Mouse (Mus musculus) hematopoietic stem cell, adult 5-6 weeks (primary cell): ENCODE measurements around the gene Zfp846. TPM values are rescaled to one million over a fixed set of nuclear protein-coding genes. Genes with fewer than 3 reads are reported as not detected.
"Not testable (repeated sequence)": the region's sequence is repeated elsewhere in the genome, so short reads cannot be mapped to it uniquely, and the experiment has no call there.

Source experiments
- ATAC-seq, 2 experiments: fragments of 125-278 bp in 1 of 2; replicated peaks in 1 of 2; 2 replicates each; pipeline ENCODE4 v1.8.0; 2016 to 2017; ENCODE audit warnings: inconsistent platforms in 2 of 2, mild to moderate bottlenecking in 2 of 2, moderate number of reproducible peaks in 2 of 2, low read depth in 1 of 2, moderate TSS enrichment in 1 of 2; ENCODE audit not compliant: low FRiP score in 2 of 2, poor library complexity in 2 of 2, severe bottlenecking in 2 of 2, insufficient read depth in 1 of 2, low TSS enrichment in 1 of 2
- total RNA-seq: library from RNA; stranded (forward); fragments of 172-1452, 232-1000 nt; gene quantifications from 2 replicates; pipeline ENCODE4 v1.2.3, GENCODE M21; 2017

Zfp846 gene
- 5.5 and 7.2 TPM in 2 replicates for total RNA-seq

DNA sequence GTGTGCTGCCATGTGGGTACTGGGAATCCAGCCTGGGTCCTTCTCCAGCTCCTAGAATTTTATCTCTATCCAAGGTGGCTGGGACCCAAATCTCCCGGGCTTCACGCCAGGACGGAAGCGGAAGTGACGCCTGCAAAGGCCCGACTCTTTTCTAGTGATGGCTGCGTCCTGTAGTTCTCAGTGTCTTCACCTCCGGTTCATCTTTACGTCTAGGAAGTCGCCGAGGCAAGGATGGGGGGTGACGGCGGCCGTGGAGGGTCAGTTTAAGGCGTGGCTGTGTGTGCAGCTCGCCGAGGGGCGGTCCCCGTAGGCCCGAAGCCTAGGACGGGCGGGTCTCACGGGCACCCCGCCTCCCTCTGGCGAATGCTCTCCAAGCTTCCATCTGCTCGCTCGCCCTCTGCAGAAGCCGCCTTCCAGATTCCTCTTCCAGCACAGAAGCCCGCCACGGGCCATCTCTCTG, at the start of gene Zfp846:
Zfp846 (plus strand) TSS at position 117 of the 460 bp plus-strand sequence.
- ATAC-seq, result peak; percentile 99

GRCm38 (mm10) chr9:20534326-20534926, 46.7 kb upstream of the Zfp846 start:
- no peak for ATAC-seq

DNA sequence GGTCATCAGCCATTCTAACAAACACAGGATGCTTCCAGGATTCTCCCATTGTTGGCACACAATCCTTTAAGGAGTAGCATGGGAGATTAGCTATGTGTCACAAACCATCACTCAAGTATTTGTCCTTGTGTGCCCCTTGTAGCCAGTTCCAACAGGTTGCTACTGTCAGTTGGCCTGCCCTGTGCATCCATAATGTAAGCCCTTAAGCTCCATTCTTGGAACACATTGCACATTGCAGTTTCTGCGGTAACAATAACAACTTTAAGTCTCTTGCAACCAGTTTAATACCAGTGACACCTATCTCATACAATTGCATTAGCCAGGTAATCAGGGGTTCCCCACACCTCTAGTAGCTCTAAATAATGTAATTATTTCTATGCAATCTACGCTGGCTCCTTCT, 44.5 kb upstream of the Zfp846 start:
- no peak for ATAC-seq

- no peak for ATAC-seq
Measured at GRCm38 (mm10) chr9:20543496-20543895, 37.6 kb upstream of the Zfp846 start.

- ATAC-seq, result peak; percentile 83 to 87
Measured at GRCm38 (mm10) chr9:20544070-20544821, 36.8 kb upstream of the Zfp846 start.

GRCm38 (mm10) chr9:20545151-20545550, 35.9 kb upstream of the Zfp846 start:
- peak; percentile 23 to 51; a peak in 1 of 4 replicates for ATAC-seq

DNA sequence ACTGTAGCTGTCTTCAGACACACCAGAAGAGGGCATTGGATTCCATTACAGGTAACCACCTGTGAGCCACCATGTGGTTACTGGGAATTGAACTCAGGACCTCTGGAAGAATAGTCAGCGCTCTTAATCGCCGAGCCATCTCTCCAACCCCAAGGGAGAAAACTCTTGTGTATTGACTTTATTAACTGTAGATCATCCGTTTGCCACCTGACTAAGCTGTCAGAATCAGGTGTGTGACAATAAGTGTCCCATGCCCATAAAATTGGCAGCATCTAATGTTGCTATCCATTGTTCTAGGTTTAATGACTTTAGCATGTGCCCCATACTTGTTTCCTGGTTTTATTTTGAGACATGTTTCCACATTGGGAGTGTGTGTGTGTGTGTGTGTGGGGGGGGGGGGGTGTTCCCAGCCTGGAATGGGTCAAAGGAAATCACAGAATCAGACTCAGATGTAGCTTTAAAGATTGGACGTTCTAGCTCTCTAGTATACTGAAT, 29.3 kb upstream of the Zfp846 start:
- ATAC-seq, result no peak

- ATAC-seq, result no peak
Measured at GRCm38 (mm10) chr9:20552698-20553097, 28.4 kb upstream of the Zfp846 start.

DNA sequence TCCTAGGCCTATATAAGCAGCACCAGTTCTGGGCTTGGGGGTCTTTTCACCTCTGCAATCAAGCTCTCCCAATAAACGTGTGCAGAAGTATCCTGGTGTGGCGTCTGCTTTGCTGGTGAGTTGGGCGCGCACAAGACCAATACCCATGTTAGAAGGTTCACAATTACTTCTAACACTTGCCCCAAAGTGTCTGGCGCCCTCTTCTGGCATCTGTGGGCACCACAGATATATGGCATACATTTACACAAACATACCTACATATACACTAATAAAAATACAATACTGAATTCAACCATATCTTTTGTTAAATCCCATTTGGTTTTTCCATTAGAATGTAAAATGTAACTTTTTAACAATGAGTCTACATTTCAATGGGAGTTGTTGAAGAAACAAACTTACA, 18.9 kb upstream of the Zfp846 start:
- no peak for ATAC-seq

DNA sequence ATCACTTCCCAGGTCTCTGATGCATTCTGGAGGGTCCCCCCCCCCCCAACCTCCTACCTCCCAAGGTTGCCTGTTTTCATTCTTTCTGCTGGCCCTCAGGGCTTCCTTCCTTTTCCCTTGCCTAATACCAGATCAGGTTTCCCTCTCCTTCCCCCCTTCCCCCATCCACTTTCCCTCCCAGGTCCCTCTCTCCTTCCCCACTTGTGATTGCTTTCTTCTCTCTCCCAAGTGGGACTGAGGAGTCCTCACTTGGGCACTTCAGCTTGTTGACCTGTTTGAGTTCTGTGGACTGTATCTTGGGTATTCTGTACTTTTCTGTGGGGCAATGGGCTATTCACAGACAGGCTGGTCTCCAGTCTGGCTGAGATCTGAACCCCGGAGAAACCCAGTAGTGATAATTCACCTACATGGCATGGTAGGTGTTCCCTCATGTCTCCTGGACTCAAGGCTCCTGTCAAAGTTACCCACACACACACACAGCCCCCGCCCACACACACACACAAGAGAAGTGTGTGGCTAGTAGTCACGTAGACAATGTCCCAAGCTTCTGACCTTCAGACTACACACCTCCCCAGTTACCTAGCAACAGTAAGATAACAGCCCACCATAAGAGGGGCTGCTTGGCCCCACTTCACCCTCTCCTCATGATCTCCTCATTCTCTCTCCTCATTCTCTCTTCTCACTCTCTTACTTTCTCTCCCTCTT, 15.6 kb upstream of the Zfp846 start:
- not testable (repeated sequence) for ATAC-seq

DNA sequence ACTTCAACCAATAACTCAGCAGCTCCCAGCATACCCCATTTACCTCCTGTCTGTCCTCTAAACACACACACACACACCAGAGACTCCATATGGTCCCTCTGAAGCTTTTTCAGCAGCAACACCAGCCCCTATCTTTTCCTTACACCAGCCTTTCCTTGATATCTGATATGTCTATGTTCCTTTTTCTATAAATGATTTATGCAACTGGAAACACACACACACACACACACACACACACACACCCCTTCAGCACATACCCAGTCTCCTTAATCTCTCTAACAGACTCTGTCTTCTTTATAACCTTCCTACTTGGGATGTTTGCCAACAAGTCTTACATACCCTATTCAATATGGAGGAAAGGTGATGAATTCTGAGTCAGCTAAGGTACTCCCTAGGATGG, 10.0 kb upstream of the Zfp846 start:
- ATAC-seq, result no peak

- ATAC-seq, result no peak
Measured at GRCm38 (mm10) chr9:20576591-20576990, 4.5 kb upstream of the Zfp846 start.

GRCm38 (mm10) chr9:20601270-20601669, 20.2 kb downstream of the Zfp846 start:
- no peak for ATAC-seq

- ATAC-seq, result no peak
Measured at GRCm38 (mm10) chr9:20606269-20606668, 25.2 kb downstream of the Zfp846 start.

DNA sequence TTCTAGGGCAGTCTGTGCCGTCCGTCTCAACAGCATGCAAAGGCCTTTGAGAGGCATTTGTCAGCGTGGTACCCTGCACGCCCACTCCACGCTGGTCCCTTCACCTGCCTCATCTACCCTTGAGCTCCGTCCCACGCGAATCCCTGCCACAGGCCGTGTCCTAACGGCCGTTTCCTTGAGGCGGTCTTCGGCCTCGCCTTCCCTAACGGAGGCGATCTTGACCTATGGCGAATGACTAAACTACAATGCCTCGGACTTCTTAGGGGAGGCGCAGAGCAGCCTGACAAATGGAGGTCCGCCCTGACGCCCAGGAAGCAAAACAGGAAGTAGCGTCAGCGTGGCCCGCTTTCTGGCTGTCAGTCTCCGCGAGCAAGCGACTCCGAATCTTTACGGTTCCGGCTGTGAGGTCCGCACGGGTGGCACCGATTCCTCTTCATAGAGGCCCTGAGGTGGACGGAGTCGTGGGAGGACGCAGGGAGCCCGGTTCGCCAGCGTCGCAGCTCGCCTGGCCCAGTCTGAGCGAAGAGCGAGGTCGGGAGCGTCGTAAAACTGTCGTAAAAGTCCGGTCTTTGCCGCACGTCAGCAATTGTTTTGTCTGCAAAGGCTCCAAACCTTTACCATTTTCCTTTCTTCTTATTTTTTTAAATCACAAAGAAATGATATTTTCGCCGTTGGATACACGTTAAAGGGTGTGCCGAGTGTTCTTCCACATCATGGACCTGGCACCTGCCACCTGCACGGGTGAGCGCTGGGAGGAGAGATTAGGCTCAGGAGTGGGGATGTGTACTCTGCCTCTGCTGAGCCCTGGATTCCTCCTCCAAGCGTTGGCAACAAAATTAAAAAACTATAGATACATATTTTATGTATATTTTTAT, 26.2 kb downstream of the Zfp846 start:
- ATAC-seq, result peak; percentile 94 to 98

GRCm38 (mm10) chr9:20609831-20610464, 28.9 kb downstream of the Zfp846 start:
- no peak for ATAC-seq

GRCm38 (mm10) chr9:20611976-20612375, 30.9 kb downstream of the Zfp846 start:
- ATAC-seq, result no peak
